Mouse (Mus musculus) thymus, adult 2 months (tissue): ENCODE measurements around the gene Ciapin1.

Experiments used
- CTCF ChIP-seq: fragments of 200-500 bp; IDR thresholded peaks from 2 replicates; pipeline ENCODE4 v1.5.1; 2012; ENCODE audit warnings: mild to moderate bottlenecking, control low read depth, low read length, moderate library complexity, borderline replicate concordance; ENCODE audit not compliant: control insufficient read depth, poor library complexity, insufficient read depth; ENCODE audit errors: extremely low read depth
- POLR2A ChIP-seq: fragments of 200-500 bp; IDR thresholded peaks from 2 replicates; pipeline ENCODE4 v1.6.1; 2012; ENCODE audit warnings: mild to moderate bottlenecking, low read length, control low read depth, moderate library complexity; ENCODE audit not compliant: control insufficient read depth, poor library complexity, insufficient read depth; ENCODE audit errors: extremely low read depth

DNA sequence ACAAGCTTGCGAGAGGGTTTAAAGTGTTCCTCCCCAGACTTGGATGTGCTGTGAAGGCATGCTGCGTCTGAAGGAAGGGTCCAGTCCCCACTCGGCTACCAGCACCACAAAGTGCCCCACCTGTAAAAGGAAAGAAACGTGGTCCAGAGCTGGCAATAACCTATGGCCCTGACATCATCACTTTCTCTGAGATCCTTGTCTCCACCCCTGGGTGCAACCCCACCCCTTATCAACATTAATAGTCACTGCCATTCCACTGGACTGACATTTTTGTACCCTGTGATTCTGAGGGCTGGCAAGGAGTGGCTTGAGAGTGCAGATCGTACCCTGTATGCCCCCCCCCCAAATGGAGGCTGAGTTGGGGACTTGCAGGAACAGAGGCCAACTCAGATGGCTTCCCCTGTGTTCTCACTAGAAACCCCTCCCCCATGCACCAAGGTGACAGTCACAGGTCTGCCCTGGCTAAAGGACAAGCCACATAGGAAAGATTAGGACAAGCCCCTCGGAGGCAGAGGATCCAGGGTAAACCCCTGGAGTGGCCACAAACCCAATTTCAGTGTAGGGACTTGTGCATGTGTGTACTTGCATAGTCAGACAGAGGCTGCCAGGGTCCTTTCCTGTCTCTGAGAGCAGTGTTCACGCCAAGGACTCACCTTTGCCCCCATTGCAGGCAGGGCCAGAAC is 56.9 kb downstream of the Ciapin1 start:
- TF ChIP-seq POLR2A: no peak
- no peak for TF ChIP-seq CTCF
